Mouse (Mus musculus) spleen, postnatal 14 days (tissue): ENCODE measurements around the gene Map4k3.
A peak's percentile ranks its signal among the peaks of the same experiment; 100 is the strongest.
"Not testable (repeated sequence)": the region's sequence is repeated elsewhere in the genome, so short reads cannot be mapped to it uniquely, and the experiment has no call there.

Experiments
- DNase-seq, 2 experiments: peaks; one replicate each; pipeline ENCODE4 v3.0.0; 2021 to 2022; ENCODE audit warnings: low spot score in 2 of 2

Gene Map4k3

DNA sequence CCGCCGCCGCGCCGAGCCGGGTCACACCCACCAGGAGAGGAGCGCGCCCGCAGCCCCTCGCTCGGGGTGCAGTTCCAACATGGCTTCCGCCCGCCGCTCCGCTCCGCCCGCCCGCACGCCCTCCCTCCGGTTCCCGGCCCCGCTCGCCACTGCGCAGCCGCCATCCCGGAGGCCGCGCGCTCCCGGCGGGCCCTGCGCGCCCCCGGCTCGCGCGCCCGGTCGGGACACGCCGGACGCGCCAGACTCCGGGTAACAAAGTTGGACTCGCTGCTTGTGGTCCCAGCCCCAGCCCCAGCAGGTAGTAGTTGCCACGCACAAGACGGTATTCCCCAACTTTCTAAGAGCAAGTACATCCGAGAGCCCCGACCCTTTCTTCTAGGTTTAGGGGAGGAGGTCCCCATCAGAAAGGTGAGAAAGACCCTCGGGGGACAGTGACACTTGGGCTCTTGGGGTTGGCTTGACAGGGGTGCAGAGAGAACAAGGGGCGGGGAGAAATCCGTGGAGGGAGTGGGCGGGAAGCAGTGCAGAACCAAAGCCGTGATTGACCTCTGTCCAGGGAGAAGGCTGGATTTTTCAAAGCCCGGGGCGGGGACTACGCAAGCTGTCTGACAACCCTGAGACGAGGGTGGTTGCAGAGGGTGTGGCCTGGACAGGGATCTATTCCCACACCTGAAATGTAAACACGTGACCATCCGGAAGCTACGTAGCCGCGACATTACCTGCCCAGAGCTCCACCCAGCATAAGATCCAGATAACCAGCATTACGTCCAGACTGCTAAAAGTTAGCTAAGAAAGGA, at the start of gene Map4k3:
Map4k3 (minus strand) TSS at position 424 of the 797 bp plus-strand sequence.
- peak; percentile 55 for DNase-seq

DNA sequence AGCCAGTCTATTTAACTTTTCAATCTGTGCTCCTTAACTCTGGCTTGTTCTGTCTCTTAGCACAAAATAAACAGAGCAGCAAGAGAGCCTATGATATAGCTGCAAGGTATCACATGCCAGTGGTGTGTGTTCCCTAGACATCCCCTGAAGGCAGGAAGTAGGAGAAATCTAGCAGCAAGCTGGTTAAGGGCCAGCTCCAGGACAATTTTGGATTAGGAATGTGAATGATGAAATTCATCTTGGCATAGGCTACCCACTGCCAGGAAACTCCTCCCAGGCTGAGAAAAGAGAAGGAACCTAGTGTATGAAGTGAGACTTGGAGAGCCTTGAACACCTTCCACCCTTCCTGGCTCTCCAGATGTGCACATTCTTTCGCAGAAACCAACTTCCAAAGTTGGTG, 49.3 kb upstream of the Map4k3 start:
- no peak for DNase-seq

DNA sequence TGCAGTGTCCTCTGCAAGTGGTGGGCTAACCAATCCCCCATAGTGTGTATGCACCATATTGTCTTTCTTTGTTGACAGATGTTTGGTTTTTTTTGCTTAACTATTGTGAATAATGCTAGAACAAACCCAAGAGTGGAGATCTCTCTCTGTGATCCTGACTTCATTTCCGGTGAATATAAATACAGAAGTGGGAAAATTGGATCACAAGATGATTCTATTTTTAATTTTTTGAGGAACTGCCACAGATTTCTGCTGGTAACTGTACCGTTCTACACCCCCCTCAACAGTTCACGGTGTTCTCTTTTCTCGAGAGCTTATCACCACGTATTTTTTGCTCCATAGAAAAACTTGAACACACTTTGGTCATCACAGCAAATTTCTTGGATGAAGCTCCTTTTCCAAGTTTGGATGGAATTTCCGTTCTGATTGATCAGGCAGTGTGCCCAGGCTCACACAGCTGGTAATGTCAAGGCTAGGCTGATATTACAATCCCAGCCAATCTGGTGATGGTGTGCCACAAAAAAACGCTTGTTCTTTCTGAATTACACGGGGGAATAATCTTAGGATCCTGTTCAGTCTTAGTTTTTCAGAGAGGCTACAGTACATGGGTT, 47.0 kb upstream of the Map4k3 start:
- no peak for DNase-seq

DNA sequence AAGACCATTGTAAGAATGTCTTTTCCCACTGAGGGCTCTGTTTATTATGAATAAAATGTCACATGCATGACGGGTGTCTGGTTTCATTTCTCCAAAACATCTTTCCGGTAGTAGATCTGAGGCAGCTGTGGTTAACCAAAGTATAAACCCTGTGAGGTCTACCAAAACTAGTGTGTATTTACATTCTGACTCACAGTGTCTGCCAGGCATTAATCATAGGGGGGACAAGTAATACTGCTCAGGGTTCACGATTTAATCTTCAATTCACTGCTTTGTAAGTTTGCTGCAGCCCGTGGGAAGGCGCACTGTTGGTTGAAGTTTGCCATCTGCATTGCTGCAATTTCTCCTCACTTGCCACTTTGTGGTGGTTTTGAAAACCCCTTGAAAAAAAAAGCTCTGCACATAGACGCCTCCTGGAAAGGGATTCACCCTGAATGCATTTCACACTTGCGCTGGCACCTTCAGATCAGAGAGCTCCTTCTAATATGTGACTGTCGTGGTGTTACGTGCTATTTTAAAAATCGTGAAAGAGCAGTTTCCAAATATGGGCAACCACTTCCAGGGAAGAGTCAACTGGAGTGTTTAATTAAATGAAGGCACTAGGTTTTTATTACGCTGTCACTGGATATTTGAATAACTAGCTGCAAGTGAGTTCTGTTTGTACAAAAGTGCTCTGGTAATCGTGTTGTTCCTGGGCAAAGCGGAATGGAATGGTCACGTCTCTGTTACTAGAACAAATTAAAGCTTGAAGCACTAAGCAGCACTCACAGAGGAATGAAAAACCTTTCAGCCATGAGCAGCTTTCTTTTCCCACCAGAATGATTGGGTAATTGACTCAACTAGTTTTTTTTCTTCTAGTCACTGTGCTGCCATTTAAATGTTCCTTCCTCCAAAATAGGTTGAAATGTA, 44.5 kb upstream of the Map4k3 start:
- no peak for DNase-seq

DNA sequence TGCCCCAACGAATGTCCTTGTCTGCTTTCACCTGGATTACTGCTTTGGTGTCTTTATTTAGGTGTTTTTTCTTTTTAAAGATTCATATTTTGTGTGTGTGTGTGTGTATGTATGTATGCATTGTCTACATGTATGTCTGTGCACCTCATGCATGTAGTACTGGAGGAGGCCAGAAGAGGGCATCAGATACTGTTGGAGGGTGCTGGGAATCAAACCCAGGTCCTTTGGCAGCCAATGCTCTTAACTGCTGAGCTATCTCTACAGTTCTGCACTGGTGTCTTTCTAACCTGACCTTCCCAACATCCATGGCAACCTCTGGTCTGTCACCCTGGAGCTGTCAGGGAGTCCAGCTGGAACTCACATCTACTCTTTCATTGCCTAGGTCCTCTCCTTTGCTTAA, 41.8 kb upstream of the Map4k3 start:
- no peak for DNase-seq

DNA sequence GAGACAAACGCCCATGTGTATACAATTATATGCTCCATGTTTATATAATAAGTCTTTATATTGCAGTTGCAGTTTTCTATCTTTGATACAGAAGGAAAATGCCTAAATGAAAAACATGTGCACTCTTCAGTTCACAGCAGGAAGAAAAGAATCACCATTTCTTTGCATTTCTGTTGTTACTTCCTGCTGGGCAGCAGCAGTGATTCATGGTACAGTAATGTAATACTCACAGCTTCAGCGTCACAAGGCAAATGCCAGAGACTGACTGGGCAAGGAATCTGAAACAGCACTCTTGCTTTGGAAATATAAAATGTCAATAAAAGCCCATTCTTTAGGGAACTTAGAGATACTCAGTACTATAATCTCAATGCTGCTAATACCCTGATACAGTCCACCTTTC, 36.9 kb upstream of the Map4k3 start:
- no peak for DNase-seq

DNA sequence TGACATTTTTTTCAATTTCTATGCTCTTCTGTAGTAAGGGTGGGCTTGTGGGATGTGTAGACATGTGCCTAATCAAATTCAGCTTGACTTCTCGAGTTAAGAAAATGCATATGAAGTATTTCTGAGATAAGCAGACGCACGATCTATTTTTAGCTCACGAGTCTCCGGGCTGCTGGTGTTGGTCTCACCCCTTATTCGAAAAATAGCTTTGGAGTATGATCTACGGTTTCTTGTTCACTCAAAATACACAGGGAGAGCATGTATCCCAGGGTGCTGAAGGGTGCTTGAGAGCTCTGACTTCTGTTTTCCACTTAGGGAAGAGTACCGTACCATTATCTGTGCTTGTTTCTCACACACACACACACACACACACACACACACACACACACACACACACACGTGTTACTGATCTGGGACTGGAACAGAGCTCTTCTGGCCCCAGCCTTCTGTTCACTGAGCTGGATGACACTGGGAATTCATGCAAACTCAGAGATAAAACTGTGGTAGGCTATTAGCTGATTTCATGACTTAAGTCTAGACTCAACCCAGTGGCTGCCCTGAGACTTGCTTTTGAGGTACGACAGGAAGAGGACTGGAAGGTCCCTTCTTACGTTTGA, 34.9 kb upstream of the Map4k3 start:
- DNase-seq: no peak

DNA sequence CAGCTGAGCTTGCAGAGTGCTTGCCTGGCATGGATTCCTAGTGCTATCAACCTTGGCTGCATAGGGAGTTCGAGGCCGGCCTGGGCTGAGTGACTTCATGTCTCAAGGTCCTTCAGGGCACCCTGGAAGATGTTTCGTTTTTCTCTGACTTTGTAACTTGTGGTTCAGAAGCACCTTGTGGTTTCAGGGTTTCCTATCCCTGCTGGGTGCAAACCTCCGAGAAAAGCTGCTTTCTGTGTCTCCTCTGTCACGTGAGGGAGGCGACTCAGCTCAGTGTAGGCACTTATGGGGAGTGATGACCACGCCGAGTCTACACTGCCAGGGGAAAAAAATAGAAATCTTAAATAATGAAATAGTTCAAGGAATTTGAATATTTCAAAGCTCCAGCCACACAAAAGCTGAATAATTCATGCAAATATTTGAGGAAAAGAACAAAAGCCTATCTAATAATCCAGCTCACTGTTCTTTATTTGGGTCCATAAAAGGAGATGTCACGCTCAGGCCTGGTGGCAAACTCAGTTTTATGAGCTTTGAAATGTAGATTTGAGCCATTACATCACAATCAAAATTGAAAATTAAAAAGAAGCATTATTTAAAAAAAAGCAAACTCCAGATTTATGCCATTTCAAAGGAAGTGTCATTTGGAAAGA, 34.2 kb upstream of the Map4k3 start:
- no peak for DNase-seq

DNA sequence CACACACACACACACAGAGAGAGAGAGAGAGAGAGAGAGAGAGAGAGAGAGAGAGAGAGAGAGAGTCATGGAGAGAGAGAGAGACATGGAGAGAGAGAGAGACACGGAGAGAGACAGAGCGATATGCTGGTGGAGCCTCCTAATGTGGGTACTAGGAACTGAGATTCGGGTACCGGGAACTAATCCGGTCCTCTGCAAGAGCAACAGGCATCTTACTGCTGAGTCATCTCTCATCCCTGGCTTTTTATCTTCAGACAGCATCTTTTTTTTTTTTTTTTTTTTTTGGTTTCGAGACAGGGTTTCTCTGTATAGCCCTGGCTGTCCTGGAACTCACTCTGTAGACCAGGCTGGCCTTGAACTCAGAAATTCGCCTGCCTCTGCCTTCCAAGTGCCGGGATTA, 32.9 kb upstream of the Map4k3 start:
- DNase-seq: not testable (repeated sequence)

DNA sequence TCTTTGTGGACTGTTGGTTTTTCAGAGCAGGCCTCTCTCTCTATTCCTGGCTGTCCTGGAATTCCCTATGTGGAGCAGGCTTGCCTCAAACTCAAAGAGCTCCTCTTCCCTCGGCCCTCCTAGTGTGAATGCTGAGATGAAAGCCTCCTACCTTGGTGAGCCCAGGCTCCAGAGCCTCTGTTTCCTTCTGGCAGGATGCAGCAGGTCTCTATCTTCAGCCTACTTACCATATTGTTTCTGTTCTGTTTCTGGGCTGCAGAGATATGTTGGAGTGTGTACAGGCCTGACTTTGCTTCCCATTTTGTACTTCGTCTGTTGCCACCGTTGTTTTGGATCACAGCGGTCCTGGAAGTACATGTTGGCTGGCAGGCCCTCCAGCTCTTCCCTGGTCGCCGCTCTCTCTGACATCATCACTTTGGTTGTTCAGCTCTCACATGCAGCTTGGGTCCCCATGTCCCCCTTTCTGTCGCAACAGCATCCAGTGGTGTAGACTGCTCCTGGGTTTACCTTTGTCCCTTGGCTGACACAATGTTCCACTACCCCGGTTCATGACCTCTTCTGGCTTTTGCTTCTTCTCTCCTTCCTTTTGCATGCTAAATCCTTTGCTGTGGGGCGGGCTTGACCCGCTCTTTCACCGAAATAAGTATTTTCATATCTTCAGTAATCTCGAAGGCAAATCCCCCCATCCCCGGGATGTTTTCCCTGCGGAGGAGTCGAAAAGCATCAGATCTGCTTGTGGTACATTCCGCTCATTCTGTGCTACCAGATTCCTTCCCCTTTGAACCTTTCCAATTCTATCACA, 32.3 kb upstream of the Map4k3 start:
- no peak for DNase-seq

DNA sequence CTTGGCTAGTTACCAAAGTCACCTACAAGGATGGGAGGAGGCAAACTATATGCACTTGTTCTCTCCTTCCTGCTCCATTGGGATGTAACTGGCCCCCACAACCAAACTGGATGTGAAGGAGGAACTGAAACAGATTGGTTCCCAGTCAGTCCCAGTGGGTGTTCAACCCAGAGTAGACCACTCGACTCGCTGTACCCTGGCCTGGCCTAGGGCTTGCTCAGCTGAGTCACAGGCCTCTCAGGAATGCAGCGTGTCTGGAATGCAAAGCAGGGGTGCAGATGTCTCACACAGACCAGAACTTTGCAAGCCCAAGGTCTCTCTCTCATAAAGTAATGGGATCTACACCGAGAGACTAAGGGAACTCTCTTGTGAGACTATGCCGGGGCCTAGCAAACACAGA, 27.8 kb upstream of the Map4k3 start:
- no peak for DNase-seq

DNA sequence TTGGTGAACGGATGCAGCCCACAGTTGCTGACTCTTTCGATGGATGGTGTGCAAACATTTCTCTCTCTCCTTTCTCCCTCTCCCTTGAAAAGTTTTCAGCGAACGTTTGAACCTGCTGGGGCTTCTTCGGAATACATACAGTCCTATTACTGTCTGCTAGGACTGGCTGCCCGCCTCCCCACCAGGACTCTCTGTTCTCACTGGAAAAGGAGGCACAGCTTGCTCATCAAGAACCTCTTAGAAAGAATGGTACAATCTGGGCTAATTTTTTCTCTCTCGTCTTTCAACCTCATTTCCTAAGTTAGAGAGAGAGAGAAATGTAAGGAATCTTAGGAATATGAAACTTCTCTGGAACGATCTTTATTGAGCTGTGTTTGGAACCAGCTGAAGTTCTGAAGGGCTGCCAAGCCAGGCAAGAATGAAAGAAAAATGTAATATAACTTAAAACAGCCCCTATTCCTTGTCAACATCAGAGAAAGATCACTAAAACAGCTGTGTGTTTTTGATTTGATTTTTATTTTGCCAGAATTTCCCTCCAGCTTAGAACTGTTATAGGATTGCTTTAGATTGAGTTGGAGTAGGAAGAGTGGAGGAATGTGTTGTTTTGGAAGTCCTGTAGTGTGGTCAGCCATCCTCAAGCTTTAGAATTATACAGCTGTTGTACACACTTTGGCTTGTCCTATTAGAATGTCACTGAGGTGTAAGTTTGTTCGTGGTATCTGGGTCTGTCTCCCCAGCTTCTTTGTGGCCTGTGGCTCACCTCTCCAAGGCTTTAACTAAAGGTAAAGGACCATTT, 27.0 kb upstream of the Map4k3 start:
- DNase-seq: no peak

DNA sequence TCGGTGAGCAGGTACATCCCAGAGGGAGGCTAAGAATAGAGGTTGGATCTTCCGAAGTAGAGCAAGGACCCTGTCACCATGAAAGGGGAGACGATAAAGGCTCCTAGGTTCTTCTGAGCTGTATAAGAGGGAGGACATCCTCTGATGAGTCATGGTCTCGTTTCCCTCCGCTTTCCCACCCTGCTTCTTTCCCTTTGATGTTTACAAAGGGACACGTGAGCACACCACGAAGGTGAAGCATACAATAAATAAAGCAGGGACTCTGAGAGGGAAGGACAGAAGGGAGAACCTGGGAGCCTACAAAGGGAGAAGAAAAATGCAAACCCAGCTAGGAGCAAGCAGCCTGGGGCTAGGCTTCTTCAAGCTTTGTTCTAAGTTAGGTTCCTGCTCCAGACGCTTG, 26.3 kb upstream of the Map4k3 start:
- no peak for DNase-seq

DNA sequence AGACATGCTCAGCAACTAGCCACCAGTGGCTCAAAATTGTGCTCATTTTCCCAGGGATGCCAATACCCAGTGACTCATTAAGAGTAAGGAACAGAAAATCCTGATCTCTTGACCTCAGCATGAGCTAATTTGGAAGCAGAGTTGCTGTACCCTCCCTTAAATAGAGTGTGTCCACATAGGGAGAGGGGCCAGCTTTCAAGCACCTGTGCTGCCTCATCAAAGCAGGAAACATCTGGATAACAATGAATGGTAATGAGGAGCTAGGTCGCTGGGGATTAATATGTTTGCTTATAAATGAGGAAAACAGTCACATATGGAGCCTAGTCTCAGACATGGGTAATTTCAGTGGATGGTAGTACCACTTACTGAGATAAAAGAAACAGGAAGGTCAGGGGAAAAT, 24.2 kb upstream of the Map4k3 start:
- no peak for DNase-seq

DNA sequence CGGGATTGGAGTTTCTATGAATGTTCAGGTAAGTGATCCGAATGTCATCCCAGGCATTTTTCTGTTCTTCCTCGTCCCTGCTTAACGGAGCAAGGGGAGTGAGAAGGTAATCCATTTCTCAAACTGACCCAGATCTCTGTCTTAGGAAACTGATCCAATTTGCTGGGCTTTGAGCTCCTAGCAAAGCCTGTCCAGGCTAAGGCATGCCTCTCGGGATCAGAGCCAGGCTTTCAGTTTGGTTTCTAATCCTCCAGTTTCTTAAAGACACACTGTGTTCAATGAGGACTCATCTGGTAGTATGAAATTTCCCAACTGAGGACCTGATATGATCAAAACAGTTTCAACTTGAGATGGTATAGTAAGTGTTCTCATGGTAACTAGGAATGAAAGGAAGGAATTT, 11.1 kb upstream of the Map4k3 start:
- DNase-seq: no peak

DNA sequence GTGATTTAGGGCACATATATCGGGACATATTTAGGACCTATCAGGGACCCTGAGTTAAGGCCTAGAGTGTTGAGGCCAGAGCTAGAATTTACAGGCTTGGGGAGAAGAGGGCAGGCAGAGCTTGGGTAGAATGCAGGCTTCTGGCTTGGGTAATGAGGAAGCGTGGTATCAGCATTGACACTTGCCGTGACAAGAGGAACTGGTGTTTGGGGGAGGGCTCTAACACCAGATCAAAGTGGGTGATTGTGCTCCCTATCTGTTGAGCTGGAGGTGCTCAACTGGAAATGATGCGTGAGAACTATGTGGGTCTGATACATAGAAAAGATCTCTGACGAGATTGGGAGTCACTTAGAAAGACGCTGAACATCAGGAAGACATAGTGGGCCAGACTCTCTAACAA, 6.4 kb upstream of the Map4k3 start:
- DNase-seq: no peak

DNA sequence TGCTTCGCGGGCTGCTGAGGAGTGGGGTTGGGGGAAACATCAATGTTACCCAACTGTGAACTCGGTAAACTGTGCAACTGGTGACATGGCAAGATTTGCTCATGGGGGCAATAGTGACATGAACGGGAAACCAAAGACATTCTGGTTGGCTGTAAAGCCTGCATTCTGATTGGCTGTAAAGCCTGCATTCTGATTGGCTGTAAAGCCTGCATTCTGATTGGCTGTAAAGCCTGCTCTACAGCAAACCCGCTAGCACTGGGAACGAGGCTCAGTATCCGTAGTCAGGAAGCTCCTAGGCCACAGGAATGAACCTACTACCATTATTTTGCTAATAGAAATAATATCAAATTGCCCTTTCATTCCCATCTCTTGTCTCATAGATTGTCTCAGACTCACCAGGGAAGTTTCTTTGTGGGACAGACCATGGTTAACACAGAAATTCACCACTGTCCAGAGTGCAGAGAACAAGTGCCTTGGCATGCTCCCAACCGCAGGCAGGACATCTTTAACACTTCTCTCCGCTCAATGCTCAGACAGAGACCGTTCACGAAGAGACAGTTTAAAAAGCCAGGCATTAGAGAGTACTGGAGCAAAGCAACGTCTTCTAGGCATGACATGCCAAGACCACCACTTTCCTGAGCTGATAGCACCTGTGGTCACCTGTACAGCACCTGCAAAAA, 5.0 kb upstream of the Map4k3 start:
- no peak for DNase-seq

DNA sequence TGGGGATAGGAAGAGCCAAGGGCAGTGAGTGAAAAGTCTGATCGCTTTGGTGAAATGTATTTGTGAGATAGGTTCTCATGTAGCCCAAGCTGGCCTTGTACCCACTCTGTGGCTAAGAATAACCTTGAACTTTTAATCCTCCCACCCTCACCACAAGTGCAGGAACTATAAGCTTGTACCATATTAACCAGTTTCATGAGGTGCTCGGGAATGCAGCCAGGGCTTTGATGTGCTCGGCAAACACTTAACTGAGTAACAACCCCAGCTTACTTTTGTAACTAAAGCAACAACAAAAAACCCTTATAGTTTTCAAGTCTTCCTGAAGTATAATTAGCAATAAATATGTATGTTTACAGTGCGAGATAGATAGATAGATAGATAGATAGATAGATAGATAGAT, 4.0 kb upstream of the Map4k3 start:
- DNase-seq: no peak

DNA sequence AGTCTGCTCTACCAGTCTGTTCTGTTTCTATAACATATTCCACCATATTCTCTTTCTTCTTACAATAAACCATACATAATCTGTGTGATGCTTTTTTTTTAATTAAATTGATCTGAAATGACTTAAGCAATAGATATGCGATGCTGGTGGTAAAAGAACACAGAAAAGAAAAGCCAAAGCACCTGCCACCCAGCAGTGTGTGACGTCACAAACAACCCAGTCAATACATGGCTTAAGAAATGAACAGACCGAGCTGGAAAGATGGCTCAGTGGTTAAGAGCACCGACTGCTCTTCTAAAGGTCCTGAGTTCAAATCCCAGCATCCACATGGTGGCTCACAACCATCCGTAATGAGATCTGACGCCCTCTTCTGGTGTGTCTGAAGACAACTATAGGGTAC, 2.0 kb upstream of the Map4k3 start:
- not testable (repeated sequence) for DNase-seq
